ENCODE assay signal across 14 mouse cellular contexts in the genomic region with DNA sequence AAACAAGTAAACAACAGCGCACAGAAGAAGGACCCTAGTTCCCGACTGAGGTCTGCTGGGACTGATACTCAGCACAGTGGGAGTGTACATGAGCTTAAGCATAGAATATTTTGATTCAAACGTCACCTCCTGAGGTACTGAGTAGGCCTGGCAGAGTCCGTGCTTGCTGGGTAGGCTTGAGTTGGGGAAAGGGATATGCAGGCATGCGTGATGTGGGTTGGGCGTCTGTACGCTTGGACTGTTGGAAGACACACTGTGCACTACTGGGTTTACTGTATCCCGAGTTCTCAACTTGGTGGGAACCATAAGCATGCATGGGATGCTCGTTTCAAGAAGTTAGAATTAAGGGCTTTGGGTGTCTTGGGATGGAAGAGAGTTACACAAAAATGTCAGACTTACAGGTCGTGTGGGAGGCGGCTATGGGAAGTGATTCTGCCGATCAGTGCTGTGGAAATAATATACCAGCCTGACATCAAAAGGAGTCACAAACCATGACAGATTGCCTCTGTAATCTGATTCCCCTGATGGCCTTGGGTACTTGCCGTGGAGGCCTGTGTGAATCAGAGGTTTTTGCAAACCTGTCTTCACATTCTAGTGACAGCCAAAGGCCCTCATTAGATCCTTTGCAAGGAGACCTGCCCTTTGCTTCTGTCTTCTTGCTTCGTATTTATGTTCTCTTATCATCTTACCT.
A peak's percentile ranks its signal among the peaks of the same experiment; 100 is the strongest.
DNase-seq lines count a peak whose midpoint lies in the region; ATAC-seq and TF ChIP-seq lines count a peak whose summit lies in the region.
"Had no signal": no experiment of that assay in that cellular context is flagged by ENCODE, and none has a peak within 500 bp of the region (broad histone marks: within the 10 kb centered on the region; RNA-seq: fewer than 3 reads in every experiment).

No protein-coding gene starts in this region.

- DNase-seq in kidney, adult 11 months: no peak
- peak; percentile 51 for DNase-seq in adrenal gland, postnatal 10 days
- DNase-seq in embryonic facial prominence, embryonic 14.5 days (ENCODE audit: low spot score): peak; percentile 63
- no peak for DNase-seq in right cerebral cortex, postnatal 36 days (ENCODE audit: low spot score in 2 of 2)
- no peak for DNase-seq in testis, postnatal 10 days (ENCODE audit: low spot score)
- DNase-seq: cerebellum, adult 18-20 months; lung, embryonic 14.5 days; spleen, adult 18-20 months had no signal

- WGBS in kidney, embryonic 16.5 days: 30% methylated on average over 14 of the region's 14 CpGs
- WGBS in embryonic facial prominence, embryonic 14.5 days: 49% methylated on average over 14 of the region's 14 CpGs

- no peak overlapping the region for H3K9ac ChIP-seq in kidney, embryonic 16.5 days (replicated peaks; ENCODE audit: low read length)
- no peak overlapping the region for H3K9ac ChIP-seq in embryonic facial prominence, embryonic 14.5 days (ENCODE audit: low read depth, low read length)
- H3K9ac ChIP-seq: heart, embryonic 13.5 days; limb, embryonic 13.5 days; lung, embryonic 14.5 days had no signal

- H3K9me3 ChIP-seq in kidney, embryonic 16.5 days (ENCODE audit: low read length): no peaks in the 10 kb centered on the region
- no peaks in the 10 kb centered on the region for H3K9me3 ChIP-seq in embryonic facial prominence, embryonic 14.5 days (ENCODE audit: control insufficient read depth, low read length)
- H3K9me3 ChIP-seq: heart, embryonic 13.5 days; limb, embryonic 13.5 days had no signal

- peaks cover 73% of the 10 kb centered on the region for H3K79me2 ChIP-seq in myocyte (ENCODE audit: control insufficient read depth, insufficient read depth)

- no peak overlapping the region for H3ac ChIP-seq in myocyte (ENCODE audit: control insufficient read depth, insufficient read length)

- H3K4me3 ChIP-seq in kidney, embryonic 16.5 days (ENCODE audit: low read length): no peak overlapping the region
- no peak overlapping the region for H3K4me3 ChIP-seq in embryonic facial prominence, embryonic 14.5 days (ENCODE audit: low read depth, low read length)
- H3K4me3 ChIP-seq in myocyte: no peak overlapping the region
- H3K4me3 ChIP-seq: heart, embryonic 13.5 days; limb, embryonic 13.5 days had no signal

- no peak overlapping the region; the same call in 1 of the 2 replicates for H3K4me2 ChIP-seq in kidney, embryonic 16.5 days (replicated peaks; ENCODE audit: low read depth, low read length)
- no peak overlapping the region for H3K4me2 ChIP-seq in embryonic facial prominence, embryonic 14.5 days (ENCODE audit: low read depth, low read length)
- H3K4me2 ChIP-seq in myocyte (ENCODE audit: low read depth): peak overlapping the region; percentile 51
- H3K4me2 ChIP-seq: heart, embryonic 13.5 days; limb, embryonic 13.5 days; lung, embryonic 14.5 days; midbrain, embryonic 11.5 days had no signal

- TF ChIP-seq POLR2A in myocyte (IDR thresholded peaks at IDR 0.05; ENCODE audit: insufficient read length, low read depth): no peak

- no peaks in the 10 kb centered on the region for H3K36me3 ChIP-seq in kidney, embryonic 16.5 days (ENCODE audit: insufficient read depth, low read length)
- no peaks in the 10 kb centered on the region for H3K36me3 ChIP-seq in embryonic facial prominence, embryonic 14.5 days (ENCODE audit: control insufficient read depth, insufficient read depth, low read length)
- H3K36me3 ChIP-seq in myocyte (ENCODE audit: control insufficient read depth, insufficient read depth): peaks cover 9% of the 10 kb centered on the region

- H3K27ac ChIP-seq in kidney, embryonic 16.5 days (ENCODE audit: low read length): peak overlapping the region; percentile 49
- no peak overlapping the region for H3K27ac ChIP-seq in embryonic facial prominence, embryonic 14.5 days (replicated peaks; ENCODE audit: low read depth, low read length)
- H3K27ac ChIP-seq: heart, embryonic 13.5 days; limb, embryonic 13.5 days had no signal

- peaks cover 33% of the 10 kb centered on the region for H3K4me1 ChIP-seq in kidney, embryonic 16.5 days (ENCODE audit: insufficient read depth, low read length)
- H3K4me1 ChIP-seq in embryonic facial prominence, embryonic 14.5 days (ENCODE audit: control insufficient read depth, insufficient read depth, low read length): peaks cover 7% of the 10 kb centered on the region; the same call in 1 of the 2 replicates

- ATAC-seq in kidney, embryonic 16.5 days (ENCODE audit: low FRiP score, low TSS enrichment): peak; percentile 83
- ATAC-seq in embryonic facial prominence, embryonic 14.5 days (ENCODE audit: low read depth): peak; percentile 41; the same call in 1 of the 2 replicates
- no peak for ATAC-seq in erythroid progenitor cell, adult 5-6 weeks (replicated peaks; ENCODE audit: low FRiP score, poor library complexity, severe bottlenecking)

- no peaks in the 10 kb centered on the region for H3K27me3 ChIP-seq in kidney, embryonic 16.5 days (ENCODE audit: insufficient read depth, low read length)
- no peaks in the 10 kb centered on the region for H3K27me3 ChIP-seq in embryonic facial prominence, embryonic 14.5 days (replicated peaks; ENCODE audit: control insufficient read depth, insufficient read depth, low read length)
- H3K27me3 ChIP-seq in myocyte (ENCODE audit: control insufficient read depth, insufficient read depth, insufficient read length): no peaks in the 10 kb centered on the region
- H3K27me3 ChIP-seq: heart, embryonic 13.5 days; limb, embryonic 13.5 days had no signal

TF ChIP-seq in myocyte, 11 proteins besides CTCF, POLR2A, EP300 and RAD21:
- no peak for TF ChIP-seq CEBPB (IDR thresholded peaks at IDR 0.05; ENCODE audit: insufficient read depth, poor library complexity, severe bottlenecking)
- TF ChIP-seq TCF3 (IDR thresholded peaks at IDR 0.05; ENCODE audit: insufficient read length, low read depth): no peak
- TF ChIP-seq REST (IDR thresholded peaks at IDR 0.05; ENCODE audit: insufficient read depth, insufficient read length): no peak
- no peak for TF ChIP-seq MYOG (IDR thresholded peaks at IDR 0.05; ENCODE audit: control insufficient read depth in 1 of 3, insufficient read depth in 1 of 3, insufficient read length in 2 of 3, low read depth in 2 of 3)
- no peak for TF ChIP-seq USF1 (IDR thresholded peaks at IDR 0.05; ENCODE audit: low read depth)
- no peak for TF ChIP-seq MAX (IDR thresholded peaks at IDR 0.05; ENCODE audit: low read depth)
- no peak for TF ChIP-seq MYOD1 (IDR thresholded peaks at IDR 0.05; ENCODE audit: control insufficient read depth in 1 of 3, insufficient read length in 2 of 3, low read depth in 2 of 3)
- no peak for TF ChIP-seq SRF (IDR thresholded peaks at IDR 0.05; ENCODE audit: control insufficient read depth, insufficient read length, low read depth)
- no peak for TF ChIP-seq TCF12 (IDR thresholded peaks at IDR 0.05; ENCODE audit: insufficient read depth, poor library complexity, severe bottlenecking)
- TF ChIP-seq POLR2AphosphoS2 (IDR thresholded peaks at IDR 0.05; ENCODE audit: insufficient read length, low read depth): no peak
- TF ChIP-seq E2F4 (IDR thresholded peaks at IDR 0.05; ENCODE audit: insufficient read depth): no peak

Comparison
In these comparisons a context has a peak if more than half of its experiments do, and no peak if none do; other contexts are left out.
1. DNase-seq: peak in adrenal gland, postnatal 10 days (single experiment) and embryonic facial prominence, embryonic 14.5 days (single experiment); none in kidney, adult 11 months (single experiment), right cerebral cortex, postnatal 36 days (0 of 2) and testis, postnatal 10 days (single experiment).